Mouse (Mus musculus): ENCODE results near the gene Gnb1l.

- TF ChIP-seq SRF (IDR thresholded peaks at IDR 0.05; ENCODE audit: control insufficient read depth, insufficient read length, low read depth) (no peak), POLR2A (IDR thresholded peaks at IDR 0.05; ENCODE audit: insufficient read length, low read depth) (no peak), E2F4 (IDR thresholded peaks at IDR 0.05; ENCODE audit: insufficient read depth) (no peak), USF1 (IDR thresholded peaks at IDR 0.05; ENCODE audit: low read depth) (no peak), CEBPB (IDR thresholded peaks at IDR 0.05; ENCODE audit: insufficient read depth, poor library complexity, severe bottlenecking) (no peak), POLR2AphosphoS2 (IDR thresholded peaks at IDR 0.05; ENCODE audit: insufficient read length, low read depth) (no peak), MYOD1 (IDR thresholded peaks at IDR 0.05; ENCODE audit: control insufficient read depth in 1 of 3, insufficient read length in 2 of 3, low read depth in 2 of 3) (no peak)
Observed at GRCm38 (mm10) chr16:18584901-18585510, 86.5 kb downstream of the Gnb1l start.
